Mouse (Mus musculus) monocyte, adult 2 months (primary cell): ENCODE data around the gene Fhl5.
"Not testable (repeated sequence)": the region's sequence is repeated elsewhere in the genome, so short reads cannot be mapped to it uniquely, and the experiment has no call there.

ENCODE experiments used
- DNase-seq, 2 experiments: peaks; one replicate each; pipeline ENCODE4 v3.0.0; 2022; ENCODE audit warnings: low spot score in 2 of 2, low read depth in 1 of 2

Gene Fhl5

DNA sequence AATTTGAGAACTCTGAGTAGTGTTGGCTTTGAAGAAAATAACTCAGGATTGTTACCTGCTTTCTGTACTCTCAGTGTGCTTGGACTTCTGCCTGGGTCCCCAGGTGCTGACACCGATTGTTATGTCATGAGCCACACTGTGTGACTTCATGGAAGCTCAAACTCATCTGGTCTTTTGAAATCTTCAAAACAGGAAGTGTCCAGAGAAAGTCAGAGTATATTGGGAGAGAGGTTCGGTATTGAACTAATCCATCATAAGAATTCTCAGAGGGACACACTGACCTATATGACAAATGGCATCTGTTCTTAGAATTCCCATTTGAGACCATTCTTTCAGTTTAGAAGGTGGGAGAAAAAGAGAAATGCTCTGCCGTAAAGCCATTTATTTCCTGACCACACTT lies at the start of gene Fhl5:
Gene Fhl5, minus strand, starts transcription at position 101 of the 400 bp plus-strand sequence.
- DNase-seq, result no peak

DNA sequence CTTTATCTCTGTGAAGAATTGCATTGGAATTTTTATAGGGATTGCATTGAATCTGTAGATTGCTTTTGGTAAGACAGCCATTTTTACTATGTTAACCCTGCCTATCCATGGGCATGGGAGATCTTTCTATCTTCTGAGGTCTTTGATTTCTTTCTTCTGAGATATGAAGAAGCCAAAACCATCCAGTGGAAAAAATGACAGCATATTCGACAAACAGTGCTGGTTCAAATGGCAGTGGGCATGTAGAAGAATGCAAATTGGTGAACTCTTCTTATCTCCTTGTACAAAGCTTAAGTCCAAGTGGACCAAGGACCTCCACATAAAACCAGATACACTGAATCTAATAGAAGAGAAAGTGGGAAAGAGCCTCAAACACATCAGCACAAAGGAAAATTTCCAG lies 42.3 kb upstream of the Fhl5 start:
- DNase-seq, result not testable (repeated sequence)

DNA sequence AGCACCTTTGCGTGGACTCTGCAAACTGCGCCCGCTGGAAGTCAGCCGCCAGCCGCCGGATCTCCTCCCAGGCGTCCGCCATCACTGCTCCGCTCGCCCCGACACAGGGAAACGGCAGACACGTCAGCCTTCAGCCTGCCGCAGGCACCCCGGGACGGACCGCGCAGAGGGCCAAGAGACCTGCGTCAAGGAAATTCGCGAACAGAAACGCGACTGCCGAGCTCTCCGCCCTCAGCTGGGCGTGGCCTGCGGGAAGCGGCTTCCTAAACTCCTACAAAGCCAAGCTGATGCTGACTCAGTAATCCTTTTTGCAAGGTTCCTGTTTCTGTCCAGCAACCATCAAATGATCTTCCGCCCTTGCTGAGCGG lies 39.0 kb upstream of the Fhl5 start, which contains the start of gene Ufl1:
Gene Ufl1, minus strand, starts transcription at position 151 of the 368 bp plus-strand sequence.
- peak; percentile 88 for DNase-seq

DNA sequence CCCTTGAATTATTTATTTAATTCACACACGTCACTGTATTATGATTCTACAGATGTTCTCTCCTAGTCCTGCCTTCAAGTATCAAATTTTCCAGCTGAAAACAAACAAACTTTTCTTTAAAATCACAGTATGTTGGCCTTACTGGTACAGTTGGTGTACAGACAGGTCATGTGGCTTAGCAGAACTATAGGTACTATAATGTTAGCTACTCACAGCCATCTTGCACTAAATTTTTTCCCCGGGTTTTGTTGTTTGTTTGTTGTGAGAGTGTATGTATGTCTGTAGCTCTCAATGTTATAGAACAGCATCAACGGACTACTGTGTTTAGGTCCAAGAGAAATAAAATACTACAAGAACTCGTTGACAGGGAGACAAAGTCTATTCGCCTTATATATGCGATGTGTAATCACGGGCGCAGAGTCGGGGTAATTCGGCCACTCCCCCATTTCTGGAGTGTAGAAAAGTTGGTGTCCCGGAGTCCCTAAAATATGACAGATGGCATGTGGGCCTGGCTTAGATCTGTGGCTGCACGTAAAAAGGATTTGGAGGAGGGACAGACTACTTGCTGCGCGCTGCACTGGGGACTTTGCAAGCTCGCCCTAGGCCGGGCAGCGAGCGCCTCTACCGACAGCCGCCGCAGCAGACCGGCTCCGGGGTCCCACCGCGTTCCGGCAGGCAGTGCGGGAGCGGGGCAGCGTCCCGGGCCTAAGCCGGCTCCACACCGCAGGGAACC lies 38.4 kb upstream of the Fhl5 start:
- DNase-seq, result no peak

DNA sequence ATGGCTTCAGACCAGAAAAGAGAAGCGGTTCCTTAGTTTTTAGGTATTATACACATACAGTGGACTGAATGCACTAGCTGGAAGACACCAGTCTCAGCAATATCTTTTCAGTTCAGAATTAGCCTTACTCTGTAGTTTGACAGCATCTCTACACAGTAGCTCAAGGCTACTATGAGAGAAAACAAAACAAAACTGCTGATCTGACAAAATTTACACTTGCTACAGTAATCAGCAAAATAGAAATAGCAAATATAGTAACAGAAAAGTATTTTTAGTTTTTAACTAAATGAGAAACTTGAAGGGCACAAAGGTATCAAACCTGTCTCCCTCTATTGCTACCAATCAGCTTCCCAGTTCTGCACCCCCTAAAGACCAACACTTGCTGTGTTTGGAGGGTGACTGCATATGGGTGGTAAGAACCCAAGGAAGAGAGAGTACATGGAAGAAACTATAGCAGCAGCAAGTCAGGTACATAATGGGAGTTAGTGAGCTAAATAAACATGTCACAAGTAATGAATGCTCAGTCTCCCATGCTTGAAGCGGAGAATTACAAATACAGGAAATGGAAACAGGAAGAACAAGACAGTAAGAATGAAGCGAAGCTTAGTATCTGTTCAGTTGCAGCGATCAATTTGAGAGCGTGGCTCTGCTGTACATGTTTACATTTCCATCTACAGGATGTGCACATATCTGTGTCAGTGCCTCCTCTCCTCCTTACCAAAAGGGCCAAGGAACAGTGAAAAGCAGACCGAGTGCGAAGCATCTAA lies 30.4 kb upstream of the Fhl5 start:
- no peak for DNase-seq

DNA sequence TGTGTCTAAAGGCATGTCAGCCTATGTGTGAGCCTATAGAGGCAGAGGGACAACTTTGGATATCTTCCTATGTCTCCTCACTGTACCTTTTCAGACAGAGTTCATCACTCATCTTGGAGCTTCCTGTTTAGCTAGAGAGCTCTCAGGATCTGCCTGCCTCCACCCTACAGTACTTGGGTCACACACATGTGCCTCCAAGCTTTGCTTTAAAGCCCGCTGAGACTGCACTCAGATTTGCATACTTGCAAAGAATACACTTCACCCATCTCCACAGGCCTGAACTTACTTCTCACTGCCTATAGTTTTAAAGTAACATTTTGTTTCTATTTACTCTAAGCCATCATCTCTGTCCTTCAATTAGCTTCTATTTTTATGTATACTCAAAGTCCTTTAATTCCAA lies 29.2 kb upstream of the Fhl5 start:
- no peak for DNase-seq

DNA sequence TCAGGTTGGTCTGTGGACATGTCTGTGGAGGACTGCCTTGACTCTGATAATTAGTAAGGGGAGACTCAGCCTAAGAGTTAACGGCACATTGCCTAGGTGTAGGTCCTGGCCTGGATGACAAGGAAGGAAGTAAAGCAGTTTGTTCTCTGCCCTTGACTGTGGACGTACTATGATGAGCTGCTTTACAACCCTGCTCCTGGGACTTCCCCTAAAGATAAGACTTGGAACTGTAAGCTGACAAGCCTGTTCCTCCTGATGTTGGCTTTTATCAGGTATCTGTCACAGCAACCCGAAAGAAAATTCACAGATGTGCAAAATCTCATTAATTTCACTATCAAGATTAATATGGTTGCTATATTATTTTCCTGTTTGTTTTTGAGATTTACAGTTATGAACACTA lies 24.5 kb upstream of the Fhl5 start:
- DNase-seq, result no peak

DNA sequence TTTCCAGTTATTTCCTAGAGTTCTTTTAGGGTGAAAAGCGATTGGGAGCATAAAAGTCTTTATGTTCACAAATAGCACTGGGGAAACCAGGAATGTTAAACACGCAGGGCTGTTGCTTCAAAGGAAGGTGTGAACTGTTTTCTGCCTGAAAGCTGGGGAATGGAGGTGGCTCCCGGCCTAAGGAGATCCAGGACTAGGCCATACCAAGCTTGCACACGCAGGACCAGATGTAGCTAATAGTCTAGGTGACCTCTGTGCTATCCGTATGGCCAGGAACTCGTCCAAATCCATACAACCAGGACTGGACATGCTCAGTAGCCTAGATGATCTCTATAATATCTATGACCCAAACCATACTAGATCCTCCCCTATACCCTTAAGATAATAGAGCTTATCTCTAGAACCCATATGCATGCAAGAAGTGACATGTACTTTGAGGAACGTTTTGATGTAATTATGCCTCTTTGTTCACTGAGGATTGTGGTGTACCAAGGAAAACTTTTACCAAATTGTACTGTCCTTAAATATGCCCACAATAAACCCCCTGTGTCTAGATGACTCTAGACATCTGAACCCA lies 15.2 kb upstream of the Fhl5 start:
- no peak for DNase-seq

DNA sequence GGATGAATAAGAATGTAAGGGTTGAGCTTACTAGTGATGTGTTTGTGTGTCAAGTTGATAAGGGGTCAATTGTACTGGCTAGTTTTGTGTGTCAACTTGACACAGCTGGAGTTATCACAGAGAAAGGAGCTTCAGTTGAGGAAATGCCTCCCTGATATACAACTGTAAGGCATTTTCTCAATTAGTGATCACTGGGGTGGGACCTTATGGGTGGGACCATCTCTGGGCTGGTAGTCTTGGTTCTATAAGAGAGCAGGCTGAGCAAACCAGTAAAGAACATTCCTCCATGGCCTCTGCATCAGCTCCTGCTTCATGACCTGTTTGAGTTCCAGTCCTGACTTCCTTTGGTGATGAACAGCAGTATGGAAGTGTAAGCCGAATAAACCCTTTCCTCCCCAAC lies 7.0 kb downstream of the Fhl5 start:
- DNase-seq, result not testable (repeated sequence)

DNA sequence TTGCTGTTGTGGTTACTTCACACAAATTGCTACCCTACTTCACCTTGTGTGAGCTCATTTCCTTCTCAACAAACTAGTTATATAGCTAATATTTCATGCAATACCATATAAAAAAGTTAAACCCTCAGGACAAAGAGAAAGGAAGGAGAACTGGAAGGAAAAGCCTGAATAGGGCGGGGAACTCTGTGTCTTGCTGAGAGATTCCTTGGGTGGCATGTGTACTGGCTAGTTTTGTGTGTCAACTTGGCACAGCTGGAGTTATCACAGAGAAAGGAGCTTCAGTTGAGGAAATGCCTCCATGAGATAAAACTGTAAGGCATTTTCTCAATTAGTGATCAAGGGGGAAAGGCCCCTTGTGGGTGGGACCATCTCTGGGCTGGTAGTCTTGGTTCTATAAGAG lies 8.9 kb downstream of the Fhl5 start:
- DNase-seq, result not testable (repeated sequence)

DNA sequence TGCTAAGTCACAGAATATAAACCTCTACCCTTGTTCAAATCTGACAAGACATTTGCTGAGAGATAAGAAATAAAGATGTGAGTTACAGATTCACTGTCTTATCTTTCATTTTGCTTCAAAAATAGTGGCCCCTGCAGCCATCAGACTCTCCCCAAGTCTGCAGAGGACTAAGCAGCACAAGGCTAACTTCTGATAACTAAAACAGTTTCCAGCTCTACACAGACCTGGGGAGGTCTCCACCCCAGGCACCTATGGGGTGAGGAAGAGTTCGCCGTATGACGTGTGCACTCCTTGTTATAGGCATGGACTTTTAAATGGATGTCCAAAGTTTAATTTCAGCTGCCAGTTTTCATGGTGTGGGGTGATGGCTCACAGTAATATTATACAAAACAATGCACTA lies 10.1 kb downstream of the Fhl5 start:
- no peak for DNase-seq

DNA sequence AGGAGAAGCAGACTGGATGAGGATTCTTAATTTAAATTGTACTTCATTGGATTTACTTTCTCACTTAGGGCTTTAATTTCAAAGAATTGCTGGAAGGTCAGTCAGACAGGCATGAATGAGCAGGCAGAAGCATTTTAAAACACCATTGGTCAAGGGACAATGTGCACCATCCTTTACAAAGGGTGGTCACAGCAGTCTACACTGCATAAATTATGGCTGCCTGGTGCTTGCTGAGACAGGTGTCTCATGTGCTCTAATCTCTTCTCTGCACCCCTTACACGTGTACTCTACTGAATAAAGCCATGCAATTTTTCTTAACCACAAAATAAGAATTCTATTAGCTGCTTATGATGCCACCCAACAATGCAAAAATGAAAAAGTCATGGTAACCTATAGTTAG lies 15.1 kb downstream of the Fhl5 start:
- DNase-seq, result no peak

DNA sequence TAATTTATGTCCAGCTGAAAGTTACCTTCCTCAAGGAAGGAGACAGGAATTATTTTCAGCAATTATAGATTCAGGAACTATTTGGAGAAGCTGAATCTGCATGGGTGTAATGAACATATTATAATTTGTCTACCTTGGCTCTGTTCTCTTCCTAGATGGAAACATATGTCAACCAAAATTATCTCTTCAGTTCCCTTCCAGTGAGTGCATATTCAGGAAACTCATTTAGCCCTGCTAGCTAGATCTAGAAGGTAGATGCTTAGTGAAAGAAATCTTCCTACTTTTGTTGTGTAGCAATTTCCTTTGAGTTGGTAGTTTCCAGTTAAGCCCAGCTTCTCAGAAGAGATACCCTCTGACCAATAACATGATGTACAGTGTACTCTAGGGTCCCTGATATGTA lies 20.7 kb downstream of the Fhl5 start:
- no peak for DNase-seq

DNA sequence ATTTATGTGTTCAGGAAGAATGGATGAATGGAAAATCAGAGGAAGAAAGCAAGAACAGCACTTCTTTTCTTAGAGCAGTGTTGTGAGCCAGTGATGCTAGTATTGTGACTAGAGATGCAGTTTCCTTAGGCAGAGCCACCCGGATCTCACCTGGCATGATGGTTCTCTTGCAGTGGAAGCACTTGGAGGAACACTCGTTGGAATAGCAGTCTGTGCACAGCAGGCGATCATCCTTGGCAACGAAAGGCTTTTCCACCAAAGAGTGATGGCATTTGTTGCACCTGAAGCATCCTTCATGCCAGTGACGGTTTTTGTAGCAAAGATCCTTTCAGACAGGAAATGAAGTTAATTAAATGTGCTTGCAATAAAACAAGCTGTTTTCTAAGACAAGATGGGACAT lies 29.2 kb downstream of the Fhl5 start:
- no peak for DNase-seq

DNA sequence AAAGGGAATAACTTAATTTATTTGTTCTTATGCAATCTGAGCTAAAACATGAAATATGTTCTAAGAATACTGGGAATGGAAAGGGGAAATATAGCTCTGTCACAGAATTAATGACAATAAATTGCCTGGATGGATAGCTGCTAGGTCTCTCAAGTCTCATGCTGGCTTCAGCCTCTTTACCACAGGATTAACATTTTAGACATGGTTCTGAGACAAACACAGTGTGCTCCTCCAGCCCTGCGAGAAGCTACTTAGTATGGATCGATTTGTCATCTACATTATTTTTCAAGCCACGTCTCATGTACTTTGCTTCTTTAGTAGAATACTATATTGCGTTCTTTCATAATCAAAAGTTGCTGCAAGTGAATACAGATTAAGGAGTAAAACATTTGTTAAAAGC lies 36.5 kb downstream of the Fhl5 start:
- no peak for DNase-seq

DNA sequence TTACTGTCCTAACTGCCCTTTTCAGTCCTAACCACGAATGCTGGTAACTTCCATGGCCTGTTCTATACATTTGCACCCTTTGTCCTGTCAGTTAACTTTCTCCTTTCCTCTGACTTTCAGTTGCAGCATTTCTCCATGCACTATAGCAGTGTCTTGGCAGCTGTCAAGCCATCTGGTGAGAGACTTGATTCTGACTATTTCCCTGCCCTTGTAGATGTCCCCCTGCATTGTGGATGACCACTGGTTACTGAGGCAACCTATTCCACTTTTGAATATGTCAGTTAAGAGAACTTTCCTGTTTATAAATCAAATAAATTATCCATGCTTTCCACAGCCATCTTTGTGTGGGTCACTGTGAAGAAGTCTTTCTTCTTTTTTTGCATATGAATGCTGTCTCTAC lies 45.4 kb downstream of the Fhl5 start:
- no peak for DNase-seq

DNA sequence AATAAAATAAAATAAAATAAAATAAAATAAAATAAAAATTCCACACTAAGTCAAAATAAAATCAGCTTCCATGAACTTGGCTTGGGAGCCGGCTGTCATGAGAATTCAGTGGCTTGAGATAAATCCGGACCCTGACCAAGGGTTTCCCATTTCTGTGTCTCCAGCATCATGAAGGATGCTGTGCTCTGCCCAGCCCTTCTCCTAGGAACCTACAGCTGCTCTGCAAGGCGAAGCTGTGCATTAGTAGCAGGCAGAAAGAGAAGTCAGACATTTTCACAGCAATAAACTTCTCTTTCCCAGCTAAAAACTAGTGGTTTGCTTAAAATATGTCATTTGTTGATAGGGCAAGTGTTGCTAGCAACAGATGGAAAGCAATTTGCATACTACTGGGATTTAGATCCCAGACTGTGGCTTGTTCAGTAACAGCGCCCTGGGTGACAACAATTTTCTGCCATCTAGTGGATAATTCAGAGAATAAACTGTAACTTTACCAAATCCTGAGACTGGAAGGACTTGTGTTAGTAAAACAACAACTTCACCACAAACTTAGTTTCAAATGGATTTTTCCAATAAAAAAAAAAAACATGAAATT lies 63.0 kb downstream of the Fhl5 start:
- no peak for DNase-seq
